Mouse (Mus musculus) midbrain, embryonic 15.5 days (tissue): Measurements from ENCODE around the gene Steap3. TPM values are rescaled to one million over a fixed set of nuclear protein-coding genes. Genes with fewer than 3 reads are reported as not detected.

Source experiments
- ATAC-seq: fragments of 200-750 bp; cut with Nextera tagmentation; replicated peaks from 2 replicates; pipeline ENCODE4 v1.8.0; 2017; ENCODE audit warnings: moderate TSS enrichment
- H3K27ac ChIP-seq: fragments of 300-500 bp; sonication (generic); 2 replicates; pipeline ENCODE4 v1.5.1; 2015; ENCODE audit warnings: mild to moderate bottlenecking, inconsistent platforms
- H3K27me3 ChIP-seq: fragments of 300-500 bp; sonication (generic); replicated peaks from 2 replicates; pipeline ENCODE4 v1.6.1; 2015; ENCODE audit warnings: inconsistent platforms
- H3K36me3 ChIP-seq: fragments of 300-500 bp; sonication (generic); replicated peaks from 2 replicates; pipeline ENCODE4 v1.6.1; 2015; ENCODE audit warnings: inconsistent platforms
- H3K4me1 ChIP-seq: fragments of 300-500 bp; sonication (generic); 2 replicates; pipeline ENCODE4 v1.6.1; 2015; ENCODE audit warnings: inconsistent platforms
- H3K4me2 ChIP-seq: fragments of 300-500 bp; sonication (generic); 2 replicates; pipeline ENCODE4 v1.6.1; 2015; ENCODE audit warnings: inconsistent platforms, mild to moderate bottlenecking, moderate library complexity
- H3K4me3 ChIP-seq: fragments of 300-500 bp; sonication (generic); 2 replicates; pipeline ENCODE4 v1.5.1; 2015; ENCODE audit warnings: mild to moderate bottlenecking, inconsistent platforms
- H3K9ac ChIP-seq: fragments of 300-500 bp; sonication (generic); 2 replicates; pipeline ENCODE4 v1.6.1; 2015; ENCODE audit warnings: mild to moderate bottlenecking, inconsistent platforms
- H3K9me3 ChIP-seq: fragments of 300-500 bp; sonication (generic); 2 replicates; pipeline ENCODE4 v1.6.1; 2016; ENCODE audit warnings: inconsistent platforms
- WGBS: fragments of 180-500 bp; shearing (Covaris S2); methylation state at CpG from one replicate; pipeline ENCODE4 v1.1.7; 2015; ENCODE audit warnings: mixed read lengths; 5-methylcytosine and 5-hydroxymethylcytosine counted together
- polyA plus RNA-seq: library from polyadenylated mRNA; unstranded; fragments of >200 nt; fragmentation: Nextera tagmentation; extraction: Ambion mirVana; gene quantifications from 2 replicates; pipeline ENCODE4 v1.2.1, GENCODE M21; 2015

Steap3 gene
- polyA plus RNA-seq, 1 experiment from 2014 or later: 4.1 TPM

GRCm38 (mm10) chr1:120162616-120163015 is 109.9 kb downstream of the Steap3 start:
- H3K4me1 ChIP-seq: no peaks in the 10 kb centered on the region
- H3K36me3 ChIP-seq: no peaks in the 10 kb centered on the region
- no peak for ATAC-seq
- H3K9me3 ChIP-seq: no peaks in the 10 kb centered on the region
- H3K4me2 ChIP-seq: no peak overlapping the region
- H3K27ac ChIP-seq: no peak overlapping the region
- no peaks in the 10 kb centered on the region for H3K27me3 ChIP-seq
- no peak overlapping the region for H3K9ac ChIP-seq
- 61% methylated on average over 1 of the region's 1 CpGs for WGBS
- H3K4me3 ChIP-seq: no peak overlapping the region

GRCm38 (mm10) chr1:120161502-120161901 is 111.0 kb downstream of the Steap3 start:
- H3K27ac ChIP-seq: no peak overlapping the region
- H3K27me3 ChIP-seq: no peaks in the 10 kb centered on the region
- WGBS: 86% methylated on average over 5 of the region's 5 CpGs
- ATAC-seq: no peak
- no peaks in the 10 kb centered on the region for H3K9me3 ChIP-seq
- no peaks in the 10 kb centered on the region for H3K4me1 ChIP-seq
- H3K4me3 ChIP-seq: no peak overlapping the region
- H3K4me2 ChIP-seq: no peak overlapping the region
- no peaks in the 10 kb centered on the region for H3K36me3 ChIP-seq
- H3K9ac ChIP-seq: no peak overlapping the region

GRCm38 (mm10) chr1:120158474-120159127 is 113.9 kb downstream of the Steap3 start:
- Histone ChIP-seq H3K4me2 (no peak overlapping the region), H3K27ac (no peak overlapping the region), H3K36me3 (no peaks in the 10 kb centered on the region), H3K4me1 (no peaks in the 10 kb centered on the region), H3K9me3 (no peaks in the 10 kb centered on the region), H3K9ac (no peak overlapping the region), H3K27me3 (no peaks in the 10 kb centered on the region), H3K4me3 (no peak overlapping the region)
- no peak for ATAC-seq
- WGBS: 89% methylated on average over 9 of the region's 9 CpGs

GRCm38 (mm10) chr1:120155325-120155724 is 117.2 kb downstream of the Steap3 start:
- no peak for ATAC-seq
- Histone ChIP-seq H3K27me3 (no peaks in the 10 kb centered on the region), H3K27ac (no peak overlapping the region), H3K4me2 (no peak overlapping the region), H3K36me3 (no peaks in the 10 kb centered on the region), H3K9ac (no peak overlapping the region), H3K9me3 (no peaks in the 10 kb centered on the region), H3K4me3 (no peak overlapping the region), H3K4me1 (no peaks in the 10 kb centered on the region)
- WGBS: 21% methylated on average over 1 of the region's 1 CpGs

GRCm38 (mm10) chr1:120154232-120154631 is 118.3 kb downstream of the Steap3 start:
- Histone ChIP-seq H3K4me3 (no peak overlapping the region), H3K27ac (no peak overlapping the region), H3K9ac (no peak overlapping the region), H3K36me3 (no peaks in the 10 kb centered on the region), H3K4me1 (no peaks in the 10 kb centered on the region), H3K27me3 (no peaks in the 10 kb centered on the region), H3K9me3 (no peaks in the 10 kb centered on the region), H3K4me2 (no peak overlapping the region)
- no peak for ATAC-seq

GRCm38 (mm10) chr1:120146994-120147393 is 125.5 kb downstream of the Steap3 start:
- H3K4me1 ChIP-seq: no peaks in the 10 kb centered on the region
- ATAC-seq: no peak

GRCm38 (mm10) chr1:120145527-120146216 is 126.8 kb downstream of the Steap3 start:
- Histone ChIP-seq H3K4me1 (no peaks in the 10 kb centered on the region), H3K27ac (no peak overlapping the region), H3K36me3 (no peaks in the 10 kb centered on the region), H3K9me3 (no peaks in the 10 kb centered on the region), H3K27me3 (no peaks in the 10 kb centered on the region), H3K4me2 (no peak overlapping the region), H3K9ac (no peak overlapping the region), H3K4me3 (no peak overlapping the region)
- 83% methylated on average over 8 of the region's 8 CpGs for WGBS
- no peak for ATAC-seq

More at GRCm38 (mm10) chr1:120146994-120147393, 125.5 kb downstream of the Steap3 start:
- Histone ChIP-seq H3K9me3 (no peaks in the 10 kb centered on the region), H3K36me3 (no peaks in the 10 kb centered on the region), H3K9ac (no peak overlapping the region), H3K27ac (no peak overlapping the region), H3K27me3 (no peaks in the 10 kb centered on the region), H3K4me2 (no peak overlapping the region), H3K4me3 (no peak overlapping the region)

- 70% methylated on average over 5 of the region's 5 CpGs for WGBS
- Histone ChIP-seq H3K27ac (no peak overlapping the region), H3K4me2 (no peak overlapping the region), H3K4me1 (no peaks in the 10 kb centered on the region), H3K9me3 (no peaks in the 10 kb centered on the region), H3K27me3 (no peaks in the 10 kb centered on the region), H3K36me3 (no peaks in the 10 kb centered on the region), H3K9ac (no peak overlapping the region), H3K4me3 (no peak overlapping the region)
- no peak for ATAC-seq
Measured at GRCm38 (mm10) chr1:120142551-120142950, 130.0 kb downstream of the Steap3 start.

Other genes with a start within 250 kb of the Steap3 start
- 7.6 and 9.6 TPM in 2 replicates for gene Tmem37, start 198.6 kb downstream of the Steap3 start, polyA plus RNA-seq
- 798 and 903 TPM in 2 replicates for gene Dbi, start 151.6 kb downstream of the Steap3 start, polyA plus RNA-seq
- gene 3110009E18Rik, start 151.5 kb downstream of the Steap3 start, polyA plus RNA-seq: 14.2 and 16.0 TPM in 2 replicates
- 17.9 and 21.7 TPM in 2 replicates for gene C1ql2, start 67.9 kb upstream of the Steap3 start, polyA plus RNA-seq
- 0.18 and 0.23 TPM in 2 replicates for gene Marco, start 232.3 kb upstream of the Steap3 start, polyA plus RNA-seq